Mouse (Mus musculus) liver, embryonic 14.5 days (tissue): ENCODE data around the gene Srcap. TPM values are rescaled to one million over a fixed set of nuclear protein-coding genes. Genes with fewer than 3 reads are reported as not detected.

Experiments
- ATAC-seq: fragments of 200-750 bp; cut with Nextera tagmentation; 2 replicates; pipeline ENCODE4 v1.8.0; 2017; ENCODE audit warnings: moderate number of reproducible peaks, mild to moderate bottlenecking, moderate library complexity; ENCODE audit not compliant: insufficient read depth
- DNase-seq, 3 experiments: peaks; one replicate each; pipeline ENCODE4 v3.0.0-alpha.2; 2012 to 2013; ENCODE audit warnings: low read depth in 3 of 3, low spot score in 3 of 3
- H3K27ac ChIP-seq: fragments of 300-500 bp; sonication (generic); 2 replicates; pipeline ENCODE4 v1.5.1; 2014; ENCODE audit warnings: moderate library complexity, mild to moderate bottlenecking, control low read depth, inconsistent platforms
- H3K27me3 ChIP-seq: fragments of 300-500 bp; sonication (generic); 2 replicates; pipeline ENCODE4 v1.6.1; 2014; ENCODE audit warnings: mild to moderate bottlenecking, low read length, moderate library complexity; ENCODE audit not compliant: control insufficient read depth, insufficient read depth
- H3K36me3 ChIP-seq: fragments of 300-500 bp; sonication (generic); replicated peaks from 2 replicates; pipeline ENCODE4 v1.6.1; 2014; ENCODE audit warnings: low read depth; ENCODE audit not compliant: control insufficient read depth, insufficient read depth
- H3K4me1 ChIP-seq, 2 experiments: fragments of 200-500 bp in 1 of 2; fragments of 300-500 bp in 1 of 2; sonication (generic) in 1 of 2; replicated peaks; 2 replicates each; pipeline ENCODE4 v1.6.1; 2012 to 2014; ENCODE audit warnings: antibody characterized with exemption in 1 of 2, inconsistent platforms in 1 of 2, low read length in 1 of 2; ENCODE audit not compliant: control insufficient read depth in 2 of 2, insufficient read depth in 2 of 2
- H3K4me2 ChIP-seq: fragments of 300-500 bp; sonication (generic); 2 replicates; pipeline ENCODE4 v1.6.1; 2014; ENCODE audit warnings: low read depth, mild to moderate bottlenecking, control low read depth, moderate library complexity
- H3K4me3 ChIP-seq, 2 experiments: fragments of 200-500 bp in 1 of 2; fragments of 300-500 bp in 1 of 2; sonication (generic) in 1 of 2; 2 replicates each; pipeline ENCODE4 v1.5.1; 2012 to 2014; ENCODE audit warnings: low read depth in 2 of 2, low read length in 2 of 2, mild to moderate bottlenecking in 2 of 2, control low read depth in 1 of 2, inconsistent platforms in 1 of 2, moderate library complexity in 1 of 2; ENCODE audit not compliant: insufficient read depth in 1 of 2
- H3K9ac ChIP-seq: fragments of 300-500 bp; sonication (generic); replicated peaks from 2 replicates; pipeline ENCODE4 v1.6.1; 2014; ENCODE audit warnings: mild to moderate bottlenecking, control low read depth, moderate library complexity
- H3K9me3 ChIP-seq: fragments of 300-500 bp; sonication (generic); 2 replicates; pipeline ENCODE4 v1.6.1; 2016; ENCODE audit warnings: low read length, mixed read lengths; ENCODE audit not compliant: control insufficient read depth
- CTCF ChIP-seq: IDR thresholded peaks from 2 replicates; pipeline ENCODE4 v1.5.1; 2016; ENCODE audit warnings: antibody characterized with exemption, low read depth, control low read depth
- EP300 ChIP-seq: IDR thresholded peaks from 2 replicates; pipeline ENCODE4 v1.6.1; 2016; ENCODE audit warnings: antibody characterized with exemption, low read depth
- WGBS: fragments of 180-500 bp; shearing (Covaris S2); extraction: QIAGEN DNeasy Blood & Tissue Kit; methylation state at CpG from one replicate; pipeline ENCODE4 v1.1.7; 2014; ENCODE audit not compliant: insufficient replicate concordance; 5-methylcytosine and 5-hydroxymethylcytosine counted together
- microRNA-seq: library from miRNA; unstranded; fragments of <30 nt; microRNA quantifications from one replicate; pipeline ENCODE4, GENCODE M21; 2016
- polyA plus RNA-seq, 2 experiments: library from polyadenylated mRNA; depleted of rRNA in 1 of 2; stranded (reverse) in 1 of 2; unstranded in 1 of 2; fragments of >200 nt; fragmentation: Nextera tagmentation in 1 of 2; extraction: Ambion mirVana in 1 of 2; gene quantifications; 2 replicates each; pipeline versions ENCODE4 v1.2.1 to v1.2.3; 2012 to 2014

Gene Srcap
- polyA plus RNA-seq, 2 experiments = 3.7 to 10.3 TPM

- peaks cover 11% of the 10 kb centered on the region for H3K36me3 ChIP-seq
- H3K9me3 ChIP-seq = no peaks in the 10 kb centered on the region
- no peak overlapping the region for H3K4me3 ChIP-seq
- DNase-seq (no peak), ATAC-seq (no peak)
- WGBS = 63% methylated on average over 6 of the region's 6 CpGs
- TF ChIP-seq EP300 (no peak), CTCF (no peak)
- no peak overlapping the region for H3K27ac ChIP-seq
- H3K4me2 ChIP-seq = no peak overlapping the region
- H3K4me1 ChIP-seq = no peaks in the 10 kb centered on the region
- no peaks in the 10 kb centered on the region for H3K27me3 ChIP-seq
- no peak overlapping the region for H3K9ac ChIP-seq
Observed at GRCm38 (mm10) chr7:127607150-127607549, 95.4 kb downstream of the Srcap start.

Small RNA genes within 50 kb of the gene (microRNA-seq; reads per million reads assigned to microRNA genes)
- gene Gm47278 = not detected
- gene Mir7060 = not detected

Other genes starting within 250 kb of the Srcap start
- 35.0 and 44.9 TPM in 2 replicates for gene Sephs2, start 237.9 kb upstream of the Srcap start, polyA plus RNA-seq (2012; rRNA removed)
- 143 and 155 TPM in 2 replicates for gene Sephs2, start 237.9 kb upstream of the Srcap start, polyA plus RNA-seq (2014; fragmentation: Nextera tagmentation; extraction: Ambion mirVana)
- 6.4 and 6.7 TPM in 2 replicates for gene Itgal, start 215.7 kb upstream of the Srcap start, polyA plus RNA-seq (2012; rRNA removed)
- gene Itgal, start 215.7 kb upstream of the Srcap start, polyA plus RNA-seq (2014; fragmentation: Nextera tagmentation; extraction: Ambion mirVana) = 4.0 and 4.8 TPM in 2 replicates
- 4.4 and 5.0 TPM in 2 replicates for gene Zfp768, start 166.4 kb upstream of the Srcap start, polyA plus RNA-seq (2012; rRNA removed)
- 0.52 and 0.75 TPM in 2 replicates for gene Zfp768, start 166.4 kb upstream of the Srcap start, polyA plus RNA-seq (2014; fragmentation: Nextera tagmentation; extraction: Ambion mirVana)
- gene Zfp747, start 135.9 kb upstream of the Srcap start, polyA plus RNA-seq (2012; rRNA removed) = 1.2 and 1.9 TPM in 2 replicates
- 1.2 and 1.8 TPM in 2 replicates for gene Zfp747, start 135.9 kb upstream of the Srcap start, polyA plus RNA-seq (2014; fragmentation: Nextera tagmentation; extraction: Ambion mirVana)
- 0.69 and 0.71 TPM in 2 replicates for gene 9130019O22Rik, start 124.8 kb upstream of the Srcap start, polyA plus RNA-seq (2012; rRNA removed)
- gene 9130019O22Rik, start 124.8 kb upstream of the Srcap start, polyA plus RNA-seq (2014; fragmentation: Nextera tagmentation; extraction: Ambion mirVana) = 1.0 and 1.2 TPM in 2 replicates
- 1.2 and 1.3 TPM in 2 replicates for gene E430018J23Rik, start 118.4 kb upstream of the Srcap start, polyA plus RNA-seq (2012; rRNA removed)
- gene E430018J23Rik, start 118.4 kb upstream of the Srcap start, polyA plus RNA-seq (2014; fragmentation: Nextera tagmentation; extraction: Ambion mirVana) = 1.0 and 1.3 TPM in 2 replicates
- gene Zfp764, start 105.2 kb upstream of the Srcap start, polyA plus RNA-seq (2012; rRNA removed) = 0.94 and 1.3 TPM in 2 replicates
- gene Zfp764, start 105.2 kb upstream of the Srcap start, polyA plus RNA-seq (2014; fragmentation: Nextera tagmentation; extraction: Ambion mirVana) = 1.1 and 1.5 TPM in 2 replicates
- 5.6 and 6.5 TPM in 2 replicates for gene Zfp688, start 89.9 kb upstream of the Srcap start, polyA plus RNA-seq (2012; rRNA removed)
- gene Zfp688, start 89.9 kb upstream of the Srcap start, polyA plus RNA-seq (2014; fragmentation: Nextera tagmentation; extraction: Ambion mirVana) = 8.8 and 8.9 TPM in 2 replicates
- gene Zfp689, start 62.8 kb upstream of the Srcap start, polyA plus RNA-seq (2012; rRNA removed) = 1.8 and 2.1 TPM in 2 replicates
- 1.3 and 1.4 TPM in 2 replicates for gene Zfp689, start 62.8 kb upstream of the Srcap start, polyA plus RNA-seq (2014; fragmentation: Nextera tagmentation; extraction: Ambion mirVana)
- 21.2 and 22.9 TPM in 2 replicates for gene Prr14, start 52.4 kb upstream of the Srcap start, polyA plus RNA-seq (2012; rRNA removed)
- 20.3 and 23.2 TPM in 2 replicates for gene Prr14, start 52.4 kb upstream of the Srcap start, polyA plus RNA-seq (2014; fragmentation: Nextera tagmentation; extraction: Ambion mirVana)
- 7.3 and 9.8 TPM in 2 replicates for gene Fbrs, start 32.8 kb upstream of the Srcap start, polyA plus RNA-seq (2012; rRNA removed)
- 4.2 and 4.7 TPM in 2 replicates for gene Fbrs, start 32.8 kb upstream of the Srcap start, polyA plus RNA-seq (2014; fragmentation: Nextera tagmentation; extraction: Ambion mirVana)
- 5.2 and 6.0 TPM in 2 replicates for gene Gm42715, start 7.6 kb downstream of the Srcap start, polyA plus RNA-seq (2012; rRNA removed)
- gene Gm42715, start 7.6 kb downstream of the Srcap start, polyA plus RNA-seq (2014; fragmentation: Nextera tagmentation; extraction: Ambion mirVana) = 4.7 and 5.2 TPM in 2 replicates
- 0.77 and 1.0 TPM in 2 replicates for gene Tmem265, start 49.4 kb downstream of the Srcap start, polyA plus RNA-seq (2012; rRNA removed)
- gene Tmem265, start 49.4 kb downstream of the Srcap start, polyA plus RNA-seq (2014; fragmentation: Nextera tagmentation; extraction: Ambion mirVana) = 1.4 and 1.7 TPM in 2 replicates
- gene Phkg2, start 61.4 kb downstream of the Srcap start, polyA plus RNA-seq (2012; rRNA removed) = 24.9 and 27.3 TPM in 2 replicates
- 18.5 and 21.7 TPM in 2 replicates for gene Phkg2, start 61.4 kb downstream of the Srcap start, polyA plus RNA-seq (2014; fragmentation: Nextera tagmentation; extraction: Ambion mirVana)
- gene Ccdc189, start 76.6 kb downstream of the Srcap start, polyA plus RNA-seq (2012; rRNA removed) = 4.4 and 5.4 TPM in 2 replicates
- 6.8 and 7.5 TPM in 2 replicates for gene Ccdc189, start 76.6 kb downstream of the Srcap start, polyA plus RNA-seq (2014; fragmentation: Nextera tagmentation; extraction: Ambion mirVana)
- gene Rnf40, start 76.8 kb downstream of the Srcap start, polyA plus RNA-seq (2012; rRNA removed) = 10.3 and 14.0 TPM in 2 replicates
- gene Rnf40, start 76.8 kb downstream of the Srcap start, polyA plus RNA-seq (2014; fragmentation: Nextera tagmentation; extraction: Ambion mirVana) = 13.7 and 16.1 TPM in 2 replicates
- gene Zfp629, start 103.8 kb downstream of the Srcap start, polyA plus RNA-seq (2012; rRNA removed) = 1.6 and 1.9 TPM in 2 replicates
- 1.4 and 2.2 TPM in 2 replicates for gene Zfp629, start 103.8 kb downstream of the Srcap start, polyA plus RNA-seq (2014; fragmentation: Nextera tagmentation; extraction: Ambion mirVana)
- 11.6 and 12.5 TPM in 2 replicates for gene Bcl7c, start 196.9 kb downstream of the Srcap start, polyA plus RNA-seq (2012; rRNA removed)
- 21.7 and 27.9 TPM in 2 replicates for gene Bcl7c, start 196.9 kb downstream of the Srcap start, polyA plus RNA-seq (2014; fragmentation: Nextera tagmentation; extraction: Ambion mirVana)
- 2.6 and 4.3 TPM in 2 replicates for gene Ctf1, start 200.8 kb downstream of the Srcap start, polyA plus RNA-seq (2012; rRNA removed)
- gene Ctf1, start 200.8 kb downstream of the Srcap start, polyA plus RNA-seq (2014; fragmentation: Nextera tagmentation; extraction: Ambion mirVana) = 1.7 and 2.5 TPM in 2 replicates
- not detected in 2 replicates for gene Ctf2, start 220.2 kb downstream of the Srcap start, polyA plus RNA-seq (2012; rRNA removed)
- gene Ctf2, start 220.2 kb downstream of the Srcap start, polyA plus RNA-seq (2014; fragmentation: Nextera tagmentation; extraction: Ambion mirVana) = 0.05 and 0.15 TPM in 2 replicates
- gene Fbxl19, start 232.6 kb downstream of the Srcap start, polyA plus RNA-seq (2012; rRNA removed) = 10.8 and 11.3 TPM in 2 replicates
- 0.85 and 1.1 TPM in 2 replicates for gene Fbxl19, start 232.6 kb downstream of the Srcap start, polyA plus RNA-seq (2014; fragmentation: Nextera tagmentation; extraction: Ambion mirVana)